Comparison of ENCODE assay signal across 7 mouse cellular contexts in the genomic region with DNA sequence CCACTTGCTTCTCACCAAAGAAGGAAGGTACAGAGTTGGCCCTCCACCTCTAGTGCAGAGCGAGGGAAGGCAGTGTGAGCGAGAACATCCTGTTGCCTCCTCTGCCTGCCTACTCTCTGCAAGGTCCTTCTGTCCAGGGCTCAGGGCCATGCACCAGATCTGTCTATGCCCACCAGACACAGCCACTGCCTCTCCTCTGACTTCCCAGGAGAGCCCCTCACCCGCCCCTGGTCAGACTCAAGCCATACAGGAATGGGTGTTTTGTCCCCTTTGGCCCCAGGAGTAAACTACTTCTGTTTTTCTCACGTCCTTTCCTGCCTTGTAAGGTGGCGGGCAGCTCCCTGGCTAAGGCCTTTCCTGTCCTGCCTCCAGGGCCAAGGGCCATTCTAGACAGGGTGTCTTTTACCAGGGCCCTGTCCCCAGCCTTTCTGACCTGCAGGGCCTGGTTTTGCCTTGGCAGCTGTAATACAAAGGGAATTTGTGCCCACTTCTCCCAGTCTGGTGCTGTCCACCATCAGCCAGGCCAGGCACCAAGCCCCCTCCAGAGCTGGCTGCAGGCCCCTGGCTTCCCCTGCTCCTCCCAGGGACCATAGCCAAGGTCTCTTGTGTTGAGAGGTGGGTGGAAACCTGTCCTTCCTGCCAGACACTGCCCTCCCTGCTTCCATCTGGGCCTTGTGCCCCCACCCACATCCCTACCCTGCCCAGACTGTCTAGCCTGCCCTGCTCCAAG. TPM values are rescaled to one million over a fixed set of nuclear protein-coding genes. Genes with fewer than 3 reads are reported as not detected.
A peak's percentile ranks its signal among the peaks of the same experiment; 100 is the strongest.
DNase-seq lines count a peak whose midpoint lies in the region; ATAC-seq lines count a peak whose summit lies in the region.

No protein-coding gene starts in this region.

- no peak overlapping the region for H3K4me3 ChIP-seq in midbrain, embryonic 10.5 days
- H3K4me3 ChIP-seq in midbrain, embryonic 14.5 days (replicated peaks; ENCODE audit: low read depth, low read length): no peak overlapping the region
- no peak overlapping the region for H3K4me3 ChIP-seq in embryonic facial prominence, embryonic 15.5 days (replicated peaks)
- H3K4me3 ChIP-seq in hindbrain, embryonic 15.5 days: no peak overlapping the region

- ATAC-seq in midbrain, embryonic 14.5 days (ENCODE audit: low FRiP score, low TSS enrichment): no peak
- no peak for ATAC-seq in embryonic facial prominence, embryonic 15.5 days (ENCODE audit: insufficient number of reproducible peaks, low FRiP score, low TSS enrichment, low read depth)
- ATAC-seq in hindbrain, embryonic 15.5 days (ENCODE audit: low FRiP score, low read depth): peak; percentile 52; the same call in 1 of the 2 replicates

- peak overlapping the region; percentile 14; the same call in 1 of the 2 replicates for H3K27ac ChIP-seq in midbrain, embryonic 10.5 days (replicated peaks)
- no peak overlapping the region for H3K27ac ChIP-seq in midbrain, embryonic 14.5 days (replicated peaks; ENCODE audit: low read depth, low read length)
- peak overlapping the region; percentile 82 for H3K27ac ChIP-seq in embryonic facial prominence, embryonic 15.5 days (replicated peaks)
- H3K27ac ChIP-seq in hindbrain, embryonic 15.5 days (replicated peaks): peak overlapping the region; percentile 77

- peaks cover 23% of the 10 kb centered on the region for H3K4me1 ChIP-seq in midbrain, embryonic 10.5 days
- H3K4me1 ChIP-seq in midbrain, embryonic 14.5 days (ENCODE audit: control insufficient read depth, insufficient read depth, low read length): peaks cover 10% of the 10 kb centered on the region; the same call in 1 of the 2 replicates
- H3K4me1 ChIP-seq in embryonic facial prominence, embryonic 15.5 days: peaks cover 58% of the 10 kb centered on the region
- peaks cover 36% of the 10 kb centered on the region for H3K4me1 ChIP-seq in hindbrain, embryonic 15.5 days (replicated peaks)

- H3K4me2 ChIP-seq in midbrain, embryonic 14.5 days (ENCODE audit: low read length): no peak overlapping the region
- H3K4me2 ChIP-seq in embryonic facial prominence, embryonic 15.5 days (replicated peaks): no peak overlapping the region
- no peak overlapping the region for H3K4me2 ChIP-seq in hindbrain, embryonic 15.5 days

- H3K9ac ChIP-seq in midbrain, embryonic 14.5 days (replicated peaks; ENCODE audit: low read length): no peak overlapping the region
- H3K9ac ChIP-seq in embryonic facial prominence, embryonic 15.5 days: no peak overlapping the region
- no peak overlapping the region for H3K9ac ChIP-seq in hindbrain, embryonic 15.5 days

- peaks cover 19% of the 10 kb centered on the region for H3K27me3 ChIP-seq in midbrain, embryonic 10.5 days (ENCODE audit: low read depth, poor library complexity, severe bottlenecking)
- H3K27me3 ChIP-seq in midbrain, embryonic 14.5 days (ENCODE audit: control insufficient read depth, insufficient read depth, low read length): no peaks in the 10 kb centered on the region
- H3K27me3 ChIP-seq in embryonic facial prominence, embryonic 15.5 days: no peaks in the 10 kb centered on the region
- H3K27me3 ChIP-seq in hindbrain, embryonic 15.5 days: no peaks in the 10 kb centered on the region

- H3K36me3 ChIP-seq in midbrain, embryonic 10.5 days: peaks cover 34% of the 10 kb centered on the region
- peaks cover 34% of the 10 kb centered on the region for H3K36me3 ChIP-seq in midbrain, embryonic 14.5 days (ENCODE audit: control insufficient read depth, insufficient read depth, low read length)
- H3K36me3 ChIP-seq in embryonic facial prominence, embryonic 15.5 days: peaks cover 33% of the 10 kb centered on the region
- peaks cover 20% of the 10 kb centered on the region for H3K36me3 ChIP-seq in hindbrain, embryonic 15.5 days

- 73% methylated on average over 5 of the region's 5 CpGs for WGBS in midbrain, embryonic 10.5 days
- WGBS in midbrain, embryonic 14.5 days: 78% methylated on average over 5 of the region's 5 CpGs
- 61% methylated on average over 5 of the region's 5 CpGs for WGBS in embryonic facial prominence, embryonic 15.5 days
- 74% methylated on average over 5 of the region's 5 CpGs for WGBS in hindbrain, embryonic 15.5 days

- no peaks in the 10 kb centered on the region for H3K9me3 ChIP-seq in midbrain, embryonic 10.5 days (replicated peaks)
- no peaks in the 10 kb centered on the region for H3K9me3 ChIP-seq in midbrain, embryonic 14.5 days (ENCODE audit: control insufficient read depth, low read length)
- H3K9me3 ChIP-seq in embryonic facial prominence, embryonic 15.5 days (replicated peaks): no peaks in the 10 kb centered on the region
- no peaks in the 10 kb centered on the region for H3K9me3 ChIP-seq in hindbrain, embryonic 15.5 days

- no peak for DNase-seq in midbrain, embryonic 10.5 days (ENCODE audit: low spot score)
- no peak for DNase-seq in midbrain, embryonic 14.5 days
- DNase-seq in cerebellum, adult 11 months: peak; percentile 54
- DNase-seq in lung, postnatal 36 days: peak; percentile 71
- DNase-seq in urinary bladder, postnatal 25 days (ENCODE audit: low spot score): no peak

RNA-seq across cellular contexts. Expression of a gene that starts 28.4 kb away (rescaled TPM):
- 3.9 and 4.7 TPM in 2 replicates for polyA plus RNA-seq in midbrain, embryonic 10.5 days (2016; fragmentation: Nextera tagmentation; extraction: Ambion mirVana)
- polyA plus RNA-seq in midbrain, embryonic 14.5 days (2014; fragmentation: Nextera tagmentation; extraction: Ambion mirVana): 12.6 and 14.9 TPM in 2 replicates
- 21.2 and 21.8 TPM in 2 replicates for polyA plus RNA-seq in embryonic facial prominence, embryonic 15.5 days (2015; fragmentation: Nextera tagmentation; extraction: Ambion mirVana)
- 10.7 and 11.9 TPM in 2 replicates for polyA plus RNA-seq in hindbrain, embryonic 15.5 days (2015; fragmentation: Nextera tagmentation; extraction: Ambion mirVana)

RNA-seq across cellular contexts. Expression of a gene that starts 50.6 kb away (rescaled TPM):
- not detected in 2 replicates for polyA plus RNA-seq in midbrain, embryonic 10.5 days (2016; fragmentation: Nextera tagmentation; extraction: Ambion mirVana)
- polyA plus RNA-seq in midbrain, embryonic 14.5 days (2014; fragmentation: Nextera tagmentation; extraction: Ambion mirVana): 0.11 TPM in 1 of 2 replicates, not detected in the other
- 0.29 and 0.49 TPM in 2 replicates for polyA plus RNA-seq in embryonic facial prominence, embryonic 15.5 days (2015; fragmentation: Nextera tagmentation; extraction: Ambion mirVana)
- polyA plus RNA-seq in hindbrain, embryonic 15.5 days (2015; fragmentation: Nextera tagmentation; extraction: Ambion mirVana): 0.09 TPM in 1 of 2 replicates, not detected in the other

RNA-seq across cellular contexts. Expression of a gene that starts 56.3 kb away (rescaled TPM):
- polyA plus RNA-seq in midbrain, embryonic 10.5 days (2016; fragmentation: Nextera tagmentation; extraction: Ambion mirVana): not detected in 2 replicates
- not detected in 2 replicates for polyA plus RNA-seq in midbrain, embryonic 14.5 days (2014; fragmentation: Nextera tagmentation; extraction: Ambion mirVana)
- polyA plus RNA-seq in embryonic facial prominence, embryonic 15.5 days (2015; fragmentation: Nextera tagmentation; extraction: Ambion mirVana): 2.1 and 3.3 TPM in 2 replicates
- not detected in 2 replicates for polyA plus RNA-seq in hindbrain, embryonic 15.5 days (2015; fragmentation: Nextera tagmentation; extraction: Ambion mirVana)

Comparison
In these comparisons a context has a peak if more than half of its experiments do, and no peak if none do; other contexts are left out.
1. DNase-seq: peak in cerebellum, adult 11 months (single experiment) and lung, postnatal 36 days (single experiment); none in midbrain, embryonic 10.5 days (single experiment), midbrain, embryonic 14.5 days (single experiment) and urinary bladder, postnatal 25 days (single experiment).